Mouse (Mus musculus) cerebellum, adult 11 months (tissue): Measurements from ENCODE around the gene Glo1.

ENCODE experiments used
- DNase-seq: peaks from one replicate; pipeline ENCODE4 v3.0.0; 2022

Glo1 gene

DNA sequence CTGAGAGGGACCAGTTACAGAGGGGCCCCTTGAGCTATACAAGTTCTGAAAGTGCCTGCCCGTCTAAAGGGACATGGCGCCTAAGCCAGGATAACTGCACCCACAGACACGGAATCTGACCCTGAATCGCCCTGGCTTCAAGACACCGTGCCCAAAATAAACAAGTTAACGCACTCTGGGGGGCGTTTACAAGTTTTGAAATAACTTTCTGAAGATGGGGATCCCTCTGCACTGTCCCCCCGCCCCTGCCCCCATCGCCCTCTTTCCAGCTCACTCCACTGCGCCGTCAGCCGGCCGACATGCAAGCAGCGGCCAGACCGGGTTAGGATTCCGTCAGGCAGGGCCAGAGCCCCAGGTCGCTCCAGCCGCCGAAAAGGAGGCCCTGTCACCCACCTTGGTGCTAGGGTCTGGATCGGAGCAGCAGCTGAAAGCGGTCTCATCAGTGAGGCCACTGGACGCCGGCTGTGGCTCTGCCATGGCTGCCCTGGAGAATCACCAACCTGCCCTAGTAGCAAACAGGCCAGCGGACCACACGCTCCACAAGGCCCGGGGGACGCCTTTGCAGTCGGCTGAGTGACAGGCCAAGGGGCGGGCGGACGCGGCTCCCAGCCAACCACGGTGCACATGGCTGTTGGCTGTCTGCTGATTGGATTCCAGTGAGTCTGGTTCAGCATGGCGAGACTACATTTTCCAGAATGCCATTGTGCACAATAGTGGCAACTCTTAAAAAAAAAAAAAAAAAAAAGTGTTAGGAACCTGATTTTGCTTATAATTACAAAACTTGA is 14.4 kb downstream of the Glo1 start:
- DNase-seq = peak; percentile 100

GRCm38 (mm10) chr17:30611221-30612074 is 15.2 kb downstream of the Glo1 start:
- no peak for DNase-seq

DNA sequence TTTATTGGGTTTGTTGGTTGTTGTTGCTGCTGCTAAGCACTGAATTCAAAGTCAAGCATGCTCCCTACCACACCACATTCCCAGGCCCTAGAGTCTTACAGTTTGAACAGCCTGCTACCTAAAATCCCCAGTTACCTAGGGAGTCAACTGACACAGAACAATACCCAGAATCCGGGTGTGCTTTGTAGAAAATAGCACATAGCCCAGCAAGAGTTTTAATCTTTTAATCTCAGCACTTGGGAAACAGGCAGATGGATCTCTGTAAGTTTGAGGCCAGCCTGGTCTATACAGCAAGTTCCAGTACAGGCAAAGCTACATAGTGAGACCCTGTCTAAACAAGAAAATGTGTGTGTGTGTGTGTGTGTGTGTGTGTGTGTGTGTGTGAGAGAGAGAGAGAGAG is 15.9 kb downstream of the Glo1 start:
- no peak for DNase-seq

- no peak for DNase-seq
Observed at GRCm38 (mm10) chr17:30609980-30610307, 16.7 kb downstream of the Glo1 start.

DNA sequence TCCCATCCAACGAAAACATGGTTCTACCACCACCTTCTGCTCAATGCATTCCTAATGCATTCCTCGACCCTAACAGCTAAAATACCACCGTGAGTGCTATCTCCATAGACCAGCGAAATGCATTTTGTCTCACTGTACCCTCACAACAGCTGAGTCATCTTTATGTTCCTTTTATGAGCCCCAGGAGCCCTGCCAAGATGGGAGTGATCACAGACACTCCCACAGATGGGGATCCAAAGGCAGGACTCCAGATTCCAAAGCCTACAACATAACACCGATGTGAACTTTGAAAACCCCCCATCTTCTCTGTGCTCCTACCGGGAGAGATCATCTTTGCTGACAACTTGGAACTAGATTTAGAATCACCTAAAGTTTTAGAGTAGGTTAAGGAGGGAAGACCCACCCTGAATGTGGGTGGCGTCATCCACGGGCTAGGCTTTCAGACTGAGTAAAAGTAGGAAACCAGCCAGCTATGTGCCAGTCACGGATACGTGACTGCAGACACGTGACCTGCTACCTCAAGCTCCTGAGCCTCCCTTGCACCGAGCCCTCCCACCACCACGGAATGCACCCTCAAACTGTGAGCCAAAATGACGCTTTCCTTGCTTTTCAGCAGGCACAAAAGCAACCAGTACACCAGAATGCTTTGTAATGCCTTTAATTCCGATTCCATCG is 17.2 kb downstream of the Glo1 start:
- DNase-seq = no peak

DNA sequence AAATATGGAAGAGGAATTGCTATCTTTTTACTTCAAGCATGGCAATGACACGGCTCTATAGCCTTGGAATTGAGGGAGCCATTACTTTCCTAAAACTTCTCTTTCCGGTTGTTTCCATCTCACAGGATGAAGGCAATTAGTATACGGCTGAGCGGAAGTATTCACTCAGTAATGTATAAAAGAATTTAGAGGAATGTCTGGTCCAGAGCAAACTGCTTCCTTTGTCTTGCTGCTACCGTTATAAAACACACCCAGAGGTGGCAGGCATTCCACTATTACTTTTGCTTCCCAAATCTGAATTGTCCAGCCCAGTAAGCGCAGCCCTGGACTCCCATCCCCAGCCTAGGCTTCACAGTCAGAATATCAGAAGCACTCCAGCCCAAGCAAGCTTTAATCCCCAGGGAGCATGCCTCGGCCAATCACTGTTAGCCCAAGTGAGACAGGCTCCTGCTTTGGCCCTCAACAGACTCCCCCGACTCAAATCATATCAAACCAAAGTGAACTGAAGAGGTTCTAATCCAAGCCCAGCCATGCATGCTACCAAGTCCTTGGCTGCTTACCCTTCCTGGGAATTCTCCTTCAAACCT is 18.7 kb downstream of the Glo1 start:
- no peak for DNase-seq

- no peak for DNase-seq
Observed at GRCm38 (mm10) chr17:30607330-30607729, 19.3 kb downstream of the Glo1 start.

- DNase-seq = no peak
Observed at GRCm38 (mm10) chr17:30606634-30607081, 20.0 kb downstream of the Glo1 start.

- DNase-seq = no peak
Observed at GRCm38 (mm10) chr17:30606206-30606605, 20.5 kb downstream of the Glo1 start.

DNA sequence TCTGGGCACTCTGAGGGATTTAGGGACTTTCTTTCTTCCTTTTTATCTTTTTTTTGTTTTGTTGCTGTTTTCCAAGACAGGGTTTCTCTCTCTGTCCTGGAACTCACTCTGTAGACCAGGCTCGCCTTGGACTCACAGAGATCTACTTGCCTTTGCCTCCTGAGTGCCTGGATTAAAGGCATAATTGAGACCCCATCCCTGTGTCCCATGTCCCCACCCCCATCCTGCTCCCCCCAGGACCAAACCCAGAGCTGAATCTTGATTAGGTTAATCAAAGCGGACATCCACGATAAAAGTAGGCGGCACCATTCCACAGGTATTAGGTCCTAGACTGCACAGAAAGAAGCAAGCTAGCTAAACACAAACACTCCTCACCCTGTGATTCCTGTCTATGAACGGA is 21.7 kb downstream of the Glo1 start:
- no peak for DNase-seq

- DNase-seq = no peak
Observed at GRCm38 (mm10) chr17:30604296-30604695, 22.4 kb downstream of the Glo1 start.

GRCm38 (mm10) chr17:30602175-30602574 is 24.5 kb downstream of the Glo1 start:
- DNase-seq = no peak

- DNase-seq = no peak
Observed at GRCm38 (mm10) chr17:30598300-30598699, 28.4 kb downstream of the Glo1 start.

- no peak for DNase-seq
Observed at GRCm38 (mm10) chr17:30597786-30598185, 28.9 kb downstream of the Glo1 start.

DNA sequence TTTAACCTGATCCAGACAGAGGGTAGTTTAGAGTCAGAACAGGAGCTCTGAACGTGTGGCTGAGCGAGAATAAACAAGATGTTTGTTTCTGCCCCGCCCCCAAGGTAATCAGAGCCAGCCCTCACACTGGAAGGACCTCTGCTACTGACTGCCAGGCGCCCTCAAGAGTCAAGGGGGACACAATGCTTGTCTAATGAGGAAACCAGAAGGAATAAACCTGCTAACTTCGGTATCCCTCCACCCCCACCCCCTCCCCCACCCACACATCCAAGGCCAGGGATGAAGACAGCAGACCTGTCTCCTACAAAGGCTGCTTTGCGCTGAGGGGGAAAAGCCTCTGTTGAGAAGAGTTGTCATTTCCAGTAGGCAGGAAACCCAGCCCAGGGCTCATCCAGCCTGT is 31.8 kb downstream of the Glo1 start:
- DNase-seq = no peak

GRCm38 (mm10) chr17:30594407-30594806 is 32.3 kb downstream of the Glo1 start:
- DNase-seq = no peak

GRCm38 (mm10) chr17:30590417-30591198 is 36.1 kb downstream of the Glo1 start:
- peak; percentile 46 for DNase-seq

DNA sequence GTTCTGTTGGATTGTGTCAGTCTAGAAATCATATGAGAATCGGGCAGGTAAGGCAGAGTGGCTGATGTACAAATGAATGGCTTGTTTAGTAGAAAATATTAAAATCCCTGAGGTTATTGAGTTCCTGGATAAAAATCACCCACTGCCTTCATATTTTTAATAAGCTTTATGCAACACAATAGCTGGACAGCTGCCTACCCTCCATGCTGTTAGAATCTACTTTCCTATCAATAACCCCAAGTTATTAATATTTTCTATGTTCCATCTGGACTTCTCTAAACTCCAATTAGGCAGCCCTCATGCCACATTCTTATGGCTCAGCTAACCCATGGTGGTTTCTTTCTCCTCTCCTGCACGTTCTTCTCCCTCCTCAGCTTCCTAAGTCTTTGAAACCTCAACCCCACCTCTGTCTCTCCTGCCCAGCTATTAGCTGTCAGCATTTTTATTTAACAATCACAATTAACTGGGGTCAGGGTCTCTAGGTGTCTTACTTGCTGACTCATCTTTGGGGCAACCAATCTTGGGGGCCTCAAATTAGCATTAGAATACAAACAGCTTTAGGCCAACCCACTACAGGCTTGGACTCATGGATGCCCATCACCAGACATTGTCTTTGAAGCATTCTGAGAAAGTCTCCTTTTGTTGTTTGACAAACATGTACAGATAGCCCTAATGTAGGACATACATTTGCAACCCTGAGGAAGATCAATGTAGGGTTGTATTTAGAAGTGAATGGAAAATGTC is 43.2 kb downstream of the Glo1 start:
- no peak for DNase-seq

DNA sequence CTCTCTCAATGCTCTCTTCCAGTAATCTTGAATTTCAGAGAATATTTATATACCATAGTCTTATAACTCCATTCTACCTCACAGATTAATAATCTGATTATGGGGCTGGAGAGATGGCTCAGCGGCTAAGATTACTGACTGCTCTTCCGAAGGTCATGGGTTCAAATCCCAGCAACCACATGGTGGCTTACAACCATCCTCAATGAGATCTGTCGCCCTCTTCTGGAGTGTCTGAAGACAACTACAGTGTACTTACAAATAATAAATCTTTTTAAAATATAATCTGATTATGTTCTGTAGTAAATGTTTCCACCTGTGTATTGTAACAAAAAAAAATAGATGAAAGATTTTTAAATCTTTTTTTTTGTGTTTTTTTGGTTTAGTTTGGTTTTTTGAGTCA is 44.4 kb downstream of the Glo1 start:
- DNase-seq = no peak

DNA sequence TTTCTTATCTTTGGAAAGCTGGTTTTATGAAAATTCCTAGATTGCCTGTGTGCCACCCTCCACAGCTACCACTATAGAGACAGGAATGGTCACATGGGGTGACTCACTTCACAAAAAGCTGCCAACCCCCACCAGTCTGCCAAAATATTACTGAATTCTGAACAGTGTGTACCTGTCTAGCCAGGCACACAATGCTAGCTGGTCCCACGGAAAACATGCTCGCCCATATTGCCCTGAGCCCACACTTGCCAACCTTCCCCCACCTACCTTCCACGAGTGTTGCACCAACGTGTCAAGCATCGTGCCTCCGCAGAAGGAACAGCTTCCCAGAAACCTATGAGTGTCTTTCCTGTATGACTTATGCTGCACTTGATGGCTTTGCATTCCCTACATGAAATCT is 45.5 kb downstream of the Glo1 start:
- no peak for DNase-seq

GRCm38 (mm10) chr17:30580781-30581180 is 45.9 kb downstream of the Glo1 start:
- DNase-seq = no peak

DNA sequence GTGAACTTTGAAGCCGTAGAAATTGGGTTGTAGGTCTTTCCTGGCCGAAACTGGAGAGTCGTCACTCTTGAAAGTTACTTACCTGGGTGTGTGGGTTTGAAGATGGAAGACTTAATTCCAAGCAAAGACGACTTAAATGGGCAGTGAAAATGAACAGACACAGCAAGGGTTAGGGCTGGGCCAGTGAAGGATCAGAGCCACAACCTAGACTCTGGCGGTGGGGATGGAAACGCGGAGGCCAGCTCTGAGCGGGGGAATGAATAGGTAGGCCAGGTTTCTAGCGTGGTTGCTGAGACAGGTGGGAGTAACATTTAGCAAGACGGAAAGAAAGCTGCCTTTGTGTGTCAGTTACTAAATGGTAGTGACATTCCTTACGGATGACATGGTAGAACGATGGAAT is 49.7 kb downstream of the Glo1 start:
- peak; percentile 29 for DNase-seq
